Mouse (Mus musculus) midbrain, embryonic 12.5 days (tissue): ENCODE data around the gene Rbm47. TPM values are rescaled to one million over a fixed set of nuclear protein-coding genes. Genes with fewer than 3 reads are reported as not detected.

Source experiments
- ATAC-seq: fragments of 200-750 bp; cut with Nextera tagmentation; 2 replicates; pipeline ENCODE4 v1.8.0; 2017; ENCODE audit warnings: low read depth, moderate TSS enrichment, moderate library complexity; ENCODE audit not compliant: low FRiP score
- H3K27ac ChIP-seq: fragments of 300-500 bp; sonication (generic); replicated peaks from 2 replicates; pipeline ENCODE4 v1.5.1; 2016; ENCODE audit warnings: mild to moderate bottlenecking
- H3K27me3 ChIP-seq: fragments of 300-500 bp; sonication (generic); 2 replicates; pipeline ENCODE4 v1.6.1; 2016; ENCODE audit warnings: mild to moderate bottlenecking
- H3K36me3 ChIP-seq: fragments of 300-500 bp; sonication (generic); 2 replicates; pipeline ENCODE4 v1.6.1; 2016
- H3K4me1 ChIP-seq: fragments of 300-500 bp; sonication (generic); 2 replicates; pipeline ENCODE4 v1.6.1; 2016
- H3K4me2 ChIP-seq: fragments of 300-500 bp; sonication (generic); replicated peaks from 2 replicates; pipeline ENCODE4 v1.6.1; 2016; ENCODE audit warnings: mild to moderate bottlenecking, moderate library complexity
- H3K4me3 ChIP-seq: fragments of 300-500 bp; sonication (generic); 2 replicates; pipeline ENCODE4 v1.5.1; 2016; ENCODE audit warnings: mild to moderate bottlenecking
- H3K9ac ChIP-seq: fragments of 300-500 bp; sonication (generic); replicated peaks from 2 replicates; pipeline ENCODE4 v1.6.1; 2016; ENCODE audit warnings: mild to moderate bottlenecking, moderate library complexity
- H3K9me3 ChIP-seq: fragments of 300-500 bp; sonication (generic); 2 replicates; pipeline ENCODE4 v1.6.1; 2016; ENCODE audit warnings: mild to moderate bottlenecking
- WGBS: fragments of 180-500 bp; shearing (Covaris S2); methylation state at CpG from one replicate; pipeline ENCODE4 v1.1.7; 2016; 5-methylcytosine and 5-hydroxymethylcytosine counted together
- polyA plus RNA-seq: library from polyadenylated mRNA; unstranded; fragments of >200 nt; fragmentation: Nextera tagmentation; extraction: Ambion mirVana; gene quantifications from 2 replicates; pipeline ENCODE4 v1.2.1, GENCODE M21; 2016

Rbm47 gene
- polyA plus RNA-seq, 1 experiment from 2014 or later = 2.6 TPM

GRCm38 (mm10) chr5:66015449-66015961, 157.4 kb downstream of the Rbm47 start:
- H3K4me1 ChIP-seq = no peaks in the 10 kb centered on the region
- WGBS = 97% methylated on average over 2 of the region's 2 CpGs
- no peak overlapping the region for H3K27ac ChIP-seq
- ATAC-seq = no peak
- no peak overlapping the region for H3K9ac ChIP-seq
- no peak overlapping the region for H3K4me2 ChIP-seq
- no peaks in the 10 kb centered on the region for H3K36me3 ChIP-seq
- no peak overlapping the region for H3K4me3 ChIP-seq
- no peaks in the 10 kb centered on the region for H3K9me3 ChIP-seq
- no peaks in the 10 kb centered on the region for H3K27me3 ChIP-seq

DNA sequence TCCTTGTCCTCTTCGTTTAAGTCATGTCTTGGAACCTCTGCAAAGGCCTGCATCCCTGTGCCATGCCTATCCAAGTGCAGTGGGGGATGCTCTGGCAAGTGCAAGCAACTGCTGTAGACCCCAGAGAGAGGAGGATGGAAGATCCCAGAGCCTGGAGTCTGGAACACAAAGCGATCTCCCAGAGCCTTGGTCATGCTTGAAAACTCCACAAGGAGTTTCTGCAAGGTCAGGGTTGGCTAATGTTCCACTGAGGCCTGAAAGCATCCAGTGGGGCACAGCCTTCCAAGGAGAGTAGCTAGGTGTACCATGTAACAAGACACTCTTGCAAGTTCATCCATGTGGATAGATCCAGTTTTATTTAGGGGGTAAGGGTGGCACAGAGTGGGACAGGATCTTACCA, 158.5 kb downstream of the Rbm47 start:
- H3K27ac ChIP-seq = no peak overlapping the region
- H3K4me2 ChIP-seq = no peak overlapping the region
- no peaks in the 10 kb centered on the region for H3K9me3 ChIP-seq
- H3K9ac ChIP-seq = no peak overlapping the region
- WGBS = 95% methylated on average over 2 of the region's 2 CpGs
- no peaks in the 10 kb centered on the region for H3K36me3 ChIP-seq
- H3K4me1 ChIP-seq = no peaks in the 10 kb centered on the region
- H3K27me3 ChIP-seq = no peaks in the 10 kb centered on the region
- ATAC-seq = no peak
- H3K4me3 ChIP-seq = no peak overlapping the region

DNA sequence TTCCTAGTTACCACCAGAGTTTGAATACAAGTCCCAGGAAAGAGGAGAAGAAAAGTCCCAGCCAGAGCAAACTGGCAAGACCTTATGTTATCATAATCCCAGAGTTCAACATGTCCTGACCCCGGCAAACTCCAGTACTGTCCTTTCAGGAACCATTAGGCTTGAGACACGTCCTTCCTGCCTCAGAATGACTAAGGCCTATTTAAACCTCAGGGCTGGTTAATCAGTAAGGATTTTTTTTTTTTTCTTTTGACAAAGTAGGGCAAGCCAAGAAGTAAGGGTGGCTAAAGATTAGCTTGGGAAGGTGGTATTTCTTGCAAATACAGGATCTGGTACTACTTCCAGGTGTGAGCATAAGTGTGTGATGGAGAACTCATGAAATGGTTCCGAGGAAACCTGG, 158.9 kb downstream of the Rbm47 start:
- Histone ChIP-seq H3K9ac (no peak overlapping the region), H3K27ac (no peak overlapping the region), H3K4me2 (no peak overlapping the region), H3K4me3 (no peak overlapping the region), H3K9me3 (no peaks in the 10 kb centered on the region), H3K4me1 (no peaks in the 10 kb centered on the region), H3K36me3 (no peaks in the 10 kb centered on the region), H3K27me3 (no peaks in the 10 kb centered on the region)
- no peak for ATAC-seq
- WGBS = 83% methylated on average over 3 of the region's 3 CpGs

GRCm38 (mm10) chr5:66008245-66008967, 164.5 kb downstream of the Rbm47 start:
- no peaks in the 10 kb centered on the region for H3K9me3 ChIP-seq
- H3K27me3 ChIP-seq = no peaks in the 10 kb centered on the region
- no peak for ATAC-seq
- no peak overlapping the region for H3K4me3 ChIP-seq
- H3K36me3 ChIP-seq = no peaks in the 10 kb centered on the region
- no peaks in the 10 kb centered on the region for H3K4me1 ChIP-seq
- H3K4me2 ChIP-seq = no peak overlapping the region
- no peak overlapping the region for H3K9ac ChIP-seq
- 89% methylated on average over 15 of the region's 15 CpGs for WGBS
- H3K27ac ChIP-seq = no peak overlapping the region

DNA sequence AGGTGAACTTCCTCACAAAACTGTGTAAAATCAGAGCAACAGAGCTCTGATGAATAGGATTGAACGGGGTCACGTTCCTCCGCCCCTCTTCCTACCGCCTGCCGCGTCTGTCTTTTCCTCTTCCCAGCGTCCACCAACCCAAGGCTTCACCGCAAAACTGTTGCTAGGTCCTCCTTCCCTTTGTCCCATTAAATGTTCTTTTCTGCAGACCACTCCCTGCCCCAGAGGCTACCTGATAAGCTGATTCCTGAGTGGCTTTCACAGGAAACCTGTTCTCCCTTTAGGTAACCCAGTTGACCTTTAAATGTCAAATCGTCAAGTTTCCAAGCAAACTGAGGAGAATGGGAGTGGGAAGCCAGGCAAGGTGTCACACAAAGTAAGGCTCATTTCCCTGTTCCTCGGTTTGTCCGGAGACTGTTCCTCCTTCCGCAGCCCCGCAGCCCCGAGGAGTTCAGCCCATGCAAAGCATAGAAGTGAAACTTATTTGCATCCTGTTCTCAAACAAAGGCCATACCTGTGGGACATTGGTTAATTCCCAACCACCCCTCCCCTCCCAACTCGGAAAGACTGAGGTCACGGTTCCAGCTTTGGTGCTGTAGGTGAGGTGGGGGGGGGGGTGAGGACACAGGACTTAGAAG, 167.8 kb downstream of the Rbm47 start:
- Histone ChIP-seq H3K27ac (no peak overlapping the region), H3K9ac (no peak overlapping the region), H3K36me3 (no peaks in the 10 kb centered on the region), H3K4me3 (no peak overlapping the region), H3K27me3 (no peaks in the 10 kb centered on the region), H3K9me3 (no peaks in the 10 kb centered on the region), H3K4me2 (no peak overlapping the region), H3K4me1 (no peaks in the 10 kb centered on the region)
- no peak for ATAC-seq
- 42% methylated on average over 16 of the region's 16 CpGs for WGBS

DNA sequence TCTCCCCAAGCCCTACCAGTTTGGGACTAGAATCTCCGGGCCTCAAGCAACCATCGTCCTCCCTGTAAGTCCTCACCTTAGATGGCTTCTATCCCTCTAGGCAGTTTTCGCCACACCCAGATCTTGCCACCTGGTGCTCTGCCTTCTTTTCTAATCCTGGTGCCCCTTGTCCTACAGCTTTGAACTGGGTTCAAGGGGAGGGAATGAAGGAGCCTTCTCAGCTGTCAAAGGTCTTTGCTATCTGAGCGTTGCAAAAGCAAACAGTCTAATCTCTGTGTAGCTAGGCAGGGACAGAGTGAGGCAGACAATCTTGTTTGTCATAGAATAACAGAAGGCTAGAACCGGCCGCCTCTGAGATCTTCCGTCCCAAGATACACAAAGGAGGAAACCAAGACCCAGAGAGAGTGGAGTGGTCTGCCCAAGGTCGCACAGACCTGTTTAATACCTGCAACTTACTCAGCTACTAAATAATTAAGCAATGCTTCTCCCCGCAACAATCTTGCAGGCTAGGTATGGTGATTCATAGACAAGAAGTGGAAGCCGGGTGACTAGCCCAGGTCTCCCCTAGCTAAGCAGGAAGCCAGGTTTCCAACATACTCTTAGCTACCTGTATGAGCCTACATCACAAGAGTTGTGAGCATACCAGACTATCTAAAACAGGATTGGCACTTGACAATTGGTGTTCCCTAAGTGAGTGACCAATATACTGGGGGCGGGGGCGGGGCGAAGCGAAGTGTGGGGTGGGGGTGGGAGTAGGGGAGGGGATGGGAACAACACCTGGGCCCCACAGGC, 168.6 kb downstream of the Rbm47 start, which contains the start of gene 9130230L23Rik:
9130230L23Rik (minus strand) TSS at position 152 of the 792 bp plus-strand sequence.
- H3K27ac ChIP-seq = no peak within 1 kb of the TSS
- no peak for ATAC-seq

GRCm38 (mm10) chr5:66001232-66001631, 171.7 kb downstream of the Rbm47 start:
- no peak overlapping the region for H3K4me2 ChIP-seq
- H3K9ac ChIP-seq = no peak overlapping the region
- no peak overlapping the region for H3K4me3 ChIP-seq
- no peaks in the 10 kb centered on the region for H3K4me1 ChIP-seq
- H3K9me3 ChIP-seq = no peaks in the 10 kb centered on the region
- ATAC-seq = no peak
- H3K27me3 ChIP-seq = no peaks in the 10 kb centered on the region
- no peak overlapping the region for H3K27ac ChIP-seq
- no peaks in the 10 kb centered on the region for H3K36me3 ChIP-seq
- 72% methylated on average over 5 of the region's 5 CpGs for WGBS

More for the DNA sequence above, 168.6 kb downstream of the Rbm47 start, which contains the start of gene 9130230L23Rik:
- Histone ChIP-seq H3K4me1 (no peaks in the 10 kb centered on the region), H3K4me3 (no peak within 1 kb of the TSS), H3K9me3 (no peaks in the 10 kb centered on the region), H3K4me2 (no peak within 1 kb of the TSS), H3K36me3 (no peaks in the 10 kb centered on the region), H3K9ac (no peak within 1 kb of the TSS), H3K27me3 (no peaks in the 10 kb centered on the region)
- WGBS = 66% methylated on average over 14 of the region's 14 CpGs

- Histone ChIP-seq H3K27me3 (no peaks in the 10 kb centered on the region), H3K9ac (no peak overlapping the region), H3K9me3 (no peaks in the 10 kb centered on the region), H3K27ac (no peak overlapping the region), H3K36me3 (no peaks in the 10 kb centered on the region), H3K4me3 (no peak overlapping the region), H3K4me2 (no peak overlapping the region), H3K4me1 (no peaks in the 10 kb centered on the region)
- 78% methylated on average over 6 of the region's 6 CpGs for WGBS
- no peak for ATAC-seq
Measured at GRCm38 (mm10) chr5:66000567-66001125, 172.3 kb downstream of the Rbm47 start.

GRCm38 (mm10) chr5:66000074-66000473, 172.8 kb downstream of the Rbm47 start:
- ATAC-seq = no peak

DNA sequence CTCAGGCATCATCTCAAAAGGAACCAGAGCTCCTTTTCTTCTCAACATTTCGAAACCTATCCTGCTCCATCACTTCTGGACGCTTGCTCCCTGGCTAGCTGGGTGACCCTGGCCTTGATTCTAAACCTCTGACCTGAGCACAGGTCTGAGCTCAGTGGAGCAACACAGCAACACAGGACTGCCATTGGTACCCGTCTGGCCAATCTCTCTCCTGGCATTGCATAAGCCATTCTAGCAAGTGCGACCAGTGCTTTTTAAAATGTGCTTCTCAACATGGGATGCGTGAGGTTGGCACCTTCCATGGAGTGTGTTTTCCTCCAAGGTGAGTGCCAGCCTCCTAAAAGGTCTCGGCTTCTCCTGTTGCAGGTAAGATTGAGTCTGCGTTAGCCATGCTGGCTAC, 173.8 kb downstream of the Rbm47 start:
- H3K4me1 ChIP-seq = no peaks in the 10 kb centered on the region
- ATAC-seq = no peak
- no peak overlapping the region for H3K9ac ChIP-seq
- no peaks in the 10 kb centered on the region for H3K27me3 ChIP-seq
- no peak overlapping the region for H3K4me3 ChIP-seq
- no peak overlapping the region for H3K4me2 ChIP-seq
- no peaks in the 10 kb centered on the region for H3K9me3 ChIP-seq
- no peaks in the 10 kb centered on the region for H3K36me3 ChIP-seq
- no peak overlapping the region for H3K27ac ChIP-seq
- 91% methylated on average over 7 of the region's 7 CpGs for WGBS

More at GRCm38 (mm10) chr5:66000074-66000473, 172.8 kb downstream of the Rbm47 start:
- Histone ChIP-seq H3K4me1 (no peaks in the 10 kb centered on the region), H3K9me3 (no peaks in the 10 kb centered on the region), H3K27ac (no peak overlapping the region), H3K4me3 (no peak overlapping the region), H3K4me2 (no peak overlapping the region), H3K27me3 (no peaks in the 10 kb centered on the region), H3K36me3 (no peaks in the 10 kb centered on the region), H3K9ac (no peak overlapping the region)
- 85% methylated on average over 7 of the region's 7 CpGs for WGBS

- Histone ChIP-seq H3K4me3 (no peak overlapping the region), H3K4me2 (no peak overlapping the region), H3K9ac (no peak overlapping the region), H3K27me3 (no peaks in the 10 kb centered on the region), H3K36me3 (no peaks in the 10 kb centered on the region), H3K4me1 (no peaks in the 10 kb centered on the region), H3K9me3 (no peaks in the 10 kb centered on the region), H3K27ac (no peak overlapping the region)
- no peak for ATAC-seq
Measured at GRCm38 (mm10) chr5:65997813-65998212, 175.1 kb downstream of the Rbm47 start.

DNA sequence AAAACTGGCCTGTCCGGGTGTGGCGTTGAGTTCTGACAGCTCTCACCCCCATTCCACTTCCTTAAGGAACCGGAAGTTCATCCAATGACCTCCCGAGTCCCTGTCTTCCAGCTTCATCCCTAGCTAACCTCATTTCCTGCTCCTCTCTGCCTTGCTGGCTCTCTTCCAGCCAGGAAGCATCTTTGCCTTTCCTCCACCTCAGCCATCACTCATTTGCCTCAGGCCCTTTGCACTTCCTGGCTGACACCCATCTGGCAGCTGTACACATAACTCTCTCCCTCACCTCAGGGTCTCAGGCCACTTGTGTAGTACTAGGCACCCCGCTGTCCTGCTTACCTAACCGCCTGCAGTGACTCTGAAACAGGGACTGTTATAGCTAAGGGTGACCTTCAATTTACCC, 178.3 kb downstream of the Rbm47 start:
- no peak for ATAC-seq
- H3K36me3 ChIP-seq = no peaks in the 10 kb centered on the region
- no peaks in the 10 kb centered on the region for H3K4me1 ChIP-seq
- no peak overlapping the region for H3K9ac ChIP-seq
- H3K4me3 ChIP-seq = no peak overlapping the region
- H3K27ac ChIP-seq = no peak overlapping the region
- WGBS = 79% methylated on average over 6 of the region's 6 CpGs
- no peaks in the 10 kb centered on the region for H3K27me3 ChIP-seq
- no peak overlapping the region for H3K4me2 ChIP-seq
- H3K9me3 ChIP-seq = no peaks in the 10 kb centered on the region
